Mouse (Mus musculus): ENCODE results near the gene Sec13.

- TF ChIP-seq POLR2A (IDR thresholded peaks at IDR 0.05; ENCODE audit: insufficient read length, low read depth) (no peak), TCF12 (IDR thresholded peaks at IDR 0.05; ENCODE audit: insufficient read depth, poor library complexity, severe bottlenecking) (no peak), TCF3 (IDR thresholded peaks at IDR 0.05; ENCODE audit: insufficient read length, low read depth) (no peak), CEBPB (IDR thresholded peaks at IDR 0.05; ENCODE audit: insufficient read depth, poor library complexity, severe bottlenecking) (no peak), MAX (IDR thresholded peaks at IDR 0.05; ENCODE audit: low read depth) (no peak)
Measured at GRCm38 (mm10) chr6:113686551-113687125, 53.9 kb downstream of the Sec13 start.
